Mouse (Mus musculus): Measurements from ENCODE around the gene Dennd1b.

GRCm38 (mm10) chr1:139007475-139007874 lies 44.2 kb downstream of the Dennd1b start:
- TF ChIP-seq CTCF (IDR thresholded peaks at IDR 0.05; ENCODE audit: control insufficient read depth, insufficient read depth, low read length) (no peak), POLR2A (IDR thresholded peaks at IDR 0.05; ENCODE audit: borderline replicate concordance, control insufficient read depth, low read depth, low read length) (no peak)
